Mouse (Mus musculus): ENCODE measurements around the gene 6330403K07Rik. TPM values are rescaled to one million over a fixed set of nuclear protein-coding genes. Genes with fewer than 3 reads are reported as not detected.
A peak's percentile ranks its signal among the peaks of the same experiment; 100 is the strongest.

6330403K07Rik gene
- total RNA-seq (2021) = 100 to 1,000 TPM; 131 to 145 TPM
- long read RNA-seq, experiment 1, transcript 6330403K07Rik-201 (2 exons, 1,494 nt) = major isoform, 70 of 74 reads
- long read RNA-seq, experiment 1, partial matches to known transcripts = 0 of 74 reads
- long read RNA-seq, experiment 1, other reads (novel, unspliced or antisense) = 4 of 74 reads
- long read RNA-seq, experiment 2, transcript 6330403K07Rik-201 (2 exons, 1,494 nt) = major isoform, 138 of 143 reads
- long read RNA-seq, experiment 2, partial matches to known transcripts = 4 of 143 reads
- long read RNA-seq, experiment 2, other reads (novel, unspliced or antisense) = 1 of 143 reads

DNA sequence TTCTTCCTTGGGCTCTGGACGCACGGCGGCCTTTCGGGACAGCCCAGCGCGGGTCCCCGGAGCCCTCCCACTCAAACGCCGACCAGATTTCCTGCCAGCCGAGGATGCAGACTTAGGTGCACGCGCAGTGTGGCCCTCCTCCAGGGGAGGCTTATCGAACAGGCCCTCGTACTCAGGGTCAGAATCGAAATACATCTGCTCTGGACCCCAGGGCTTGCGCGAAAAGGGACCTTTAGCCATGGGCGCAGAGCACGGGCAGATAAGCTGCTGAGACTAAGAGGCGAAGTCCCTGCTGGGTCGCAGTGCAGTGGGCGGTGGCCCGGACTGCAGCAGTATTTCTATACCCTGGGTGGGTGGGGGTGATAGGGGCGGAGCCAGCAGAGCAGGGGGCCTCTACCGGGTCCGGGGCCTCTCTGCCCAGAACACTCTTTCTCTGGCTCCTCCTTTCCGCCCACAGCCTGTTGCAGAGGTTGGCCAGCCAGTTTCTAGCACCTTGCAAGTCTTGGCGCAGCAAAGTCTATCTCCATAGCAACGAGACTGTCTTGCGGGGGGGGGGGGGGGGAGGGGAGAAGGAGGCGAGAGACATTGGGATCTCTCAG lies at the start of gene 6330403K07Rik:
Gene 6330403K07Rik (minus strand): TSS at position 351 of the 599 bp plus-strand sequence.
- peak in 1 of 2 experiments; percentile 62 for DNase-seq (ENCODE audit: low spot score in 2 of 2)

DNA sequence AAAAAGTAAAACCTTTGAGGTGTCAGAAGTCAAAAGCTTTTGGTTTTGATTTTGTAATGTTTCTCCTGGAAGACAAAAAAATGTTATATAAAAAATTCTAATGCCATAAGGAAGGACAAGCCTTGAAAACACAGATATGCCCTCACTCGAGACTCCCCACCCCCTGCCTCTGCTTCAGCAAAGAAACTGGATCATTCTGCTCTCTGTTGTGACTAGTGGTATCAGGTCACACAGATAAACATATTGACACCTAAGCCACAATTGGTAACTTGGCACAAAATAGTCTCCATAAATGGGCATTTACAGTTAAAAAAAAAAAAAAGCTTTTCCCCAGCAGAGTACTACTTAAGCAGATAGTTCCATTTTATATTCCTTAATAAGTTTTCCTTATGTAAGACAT lies 43.0 kb upstream of the 6330403K07Rik start:
- no peak for DNase-seq (ENCODE audit: low spot score in 2 of 2)

DNA sequence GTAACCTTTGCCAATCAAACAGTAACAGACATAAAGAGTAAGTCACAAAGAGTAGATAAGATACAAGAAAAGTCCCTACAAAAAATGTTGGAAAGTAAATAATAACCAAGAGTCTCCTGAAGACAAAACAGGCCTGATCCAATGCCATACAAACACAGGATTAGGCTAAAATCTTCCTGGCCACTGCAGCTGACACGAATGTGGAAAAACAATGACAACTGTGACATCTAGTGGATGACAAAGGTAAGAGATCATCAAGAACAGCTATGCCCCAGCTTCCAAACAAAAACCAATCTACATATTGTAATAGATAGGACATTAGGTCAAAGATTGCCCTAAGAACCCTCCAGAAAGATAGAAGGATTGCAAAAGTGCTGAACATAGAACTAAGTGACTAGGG lies 19.2 kb upstream of the 6330403K07Rik start:
- DNase-seq (ENCODE audit: low spot score in 2 of 2) = peak in 1 of 2 experiments; percentile 66

DNA sequence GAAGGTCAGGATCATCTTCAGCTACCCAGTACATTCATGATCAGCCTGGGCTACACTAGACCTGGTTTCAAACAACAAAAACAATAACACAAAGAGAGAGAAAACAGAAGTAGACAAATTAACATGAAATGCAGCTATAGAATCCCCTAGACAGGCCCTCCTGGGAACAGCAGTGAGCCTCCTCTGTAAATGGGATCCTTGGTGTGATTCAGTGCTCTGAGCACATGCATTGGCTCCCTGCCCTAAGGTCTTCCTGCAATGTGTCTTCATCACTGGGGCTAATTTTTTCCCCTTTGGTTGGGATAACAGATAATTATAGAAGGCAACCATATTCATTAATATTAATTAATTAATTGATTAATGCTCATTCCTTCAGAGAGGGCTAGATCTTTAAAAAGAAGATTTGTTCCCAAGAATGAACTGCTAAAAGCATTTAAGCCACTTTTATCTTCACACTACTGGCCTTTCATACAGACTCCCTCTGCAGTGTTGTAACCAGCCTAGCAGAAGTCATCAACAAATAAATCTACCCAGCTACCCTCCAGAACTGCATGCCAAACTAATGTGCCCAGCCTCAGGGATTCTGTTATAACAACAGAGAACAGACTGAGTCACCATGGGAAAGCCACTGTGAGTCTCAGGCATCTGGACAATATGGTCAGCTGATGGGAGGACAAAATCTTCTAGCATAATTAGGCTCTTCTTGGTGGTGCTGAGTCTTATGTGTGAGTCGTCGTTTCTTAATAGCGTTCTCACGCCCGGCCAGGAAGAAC lies 6.4 kb upstream of the 6330403K07Rik start:
- no peak for DNase-seq (ENCODE audit: low spot score in 2 of 2)

DNA sequence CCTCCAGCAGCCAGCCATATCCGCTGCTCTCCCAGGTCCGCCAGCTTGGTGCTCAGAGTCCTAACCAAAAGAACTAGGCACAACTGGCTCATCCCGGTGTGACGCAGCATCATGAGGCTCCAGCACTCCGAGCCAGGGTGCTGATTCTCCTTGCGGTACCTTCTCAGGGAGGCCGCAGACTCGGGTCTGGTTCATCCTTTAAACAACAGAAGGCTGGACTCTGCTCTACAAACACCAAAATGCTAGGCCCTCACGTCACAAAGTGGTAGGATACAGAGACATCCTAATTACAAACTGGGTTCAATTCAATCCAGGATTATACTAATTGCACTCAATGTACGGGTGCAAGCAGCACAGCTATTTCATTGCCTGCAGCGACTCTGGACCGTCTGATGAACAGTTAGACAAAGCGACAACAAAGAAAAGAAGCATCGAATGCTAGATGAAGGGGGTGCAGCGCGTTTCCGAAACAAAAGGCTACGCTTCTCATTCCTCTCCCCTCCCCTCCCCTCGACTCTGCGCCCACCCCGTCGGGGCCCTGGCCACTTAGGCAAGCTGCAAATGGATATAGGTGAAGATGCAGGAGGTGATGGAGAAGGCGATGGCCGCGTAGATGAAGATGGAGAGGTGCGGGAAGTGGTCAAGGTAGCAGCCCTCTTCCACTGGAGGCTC lies 686 bp downstream of the 6330403K07Rik start:
- DNase-seq (ENCODE audit: low spot score in 2 of 2) = peak; percentile 37 to 51

DNA sequence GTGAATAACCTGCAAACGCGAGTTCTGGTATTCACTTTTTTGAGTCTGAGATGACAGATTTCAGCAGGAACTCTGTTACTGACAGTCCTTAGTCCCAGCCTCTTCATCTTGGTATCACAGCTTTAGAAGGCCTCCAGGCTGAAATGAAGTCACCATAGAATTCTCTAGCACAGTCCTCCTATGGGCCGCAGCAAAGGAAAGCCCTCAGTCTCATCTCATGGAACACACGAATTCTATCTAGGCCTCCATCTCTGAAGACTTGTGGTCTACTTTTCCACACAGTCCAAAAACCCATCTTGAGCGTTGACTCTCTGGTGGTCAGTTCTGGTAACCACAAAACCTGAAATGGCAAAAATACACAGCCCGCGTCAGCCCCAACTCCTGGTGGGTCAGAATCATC lies 1.2 kb downstream of the 6330403K07Rik start:
- DNase-seq (ENCODE audit: low spot score in 2 of 2) = no peak

DNA sequence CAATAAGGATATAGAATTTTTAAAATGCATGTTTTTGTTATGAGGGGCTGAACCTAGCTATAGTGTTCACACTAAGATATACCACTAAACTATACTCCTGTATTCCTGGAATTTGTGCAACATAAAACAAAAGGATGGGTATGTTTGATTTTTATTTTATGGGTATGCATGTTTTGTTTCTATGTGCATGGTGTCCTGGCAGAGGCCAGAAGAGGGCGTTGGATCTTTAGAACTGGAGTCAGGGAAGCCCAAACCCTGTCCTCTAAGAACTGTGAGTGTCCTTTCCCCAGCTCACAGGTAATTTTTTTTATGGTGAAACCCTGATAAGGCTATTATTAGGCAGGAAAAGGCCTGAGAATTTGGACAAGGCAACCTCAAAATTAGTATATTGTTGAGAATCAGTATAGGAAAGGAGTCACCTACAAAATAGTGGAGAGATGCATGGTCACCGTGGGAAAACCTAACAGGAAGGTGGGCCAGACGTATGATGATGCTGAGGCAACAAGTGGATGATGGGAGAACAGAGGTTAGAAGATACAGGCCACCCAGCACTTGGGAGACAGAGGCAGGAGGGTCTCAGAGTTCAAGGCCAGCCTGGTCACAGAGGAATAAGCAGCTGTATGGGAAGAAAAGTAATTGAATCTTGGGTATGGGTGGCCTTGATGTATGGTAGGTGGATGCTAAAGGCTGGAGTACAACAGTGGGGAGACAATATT lies 3.8 kb downstream of the 6330403K07Rik start:
- no peak for DNase-seq (ENCODE audit: low spot score in 2 of 2)

DNA sequence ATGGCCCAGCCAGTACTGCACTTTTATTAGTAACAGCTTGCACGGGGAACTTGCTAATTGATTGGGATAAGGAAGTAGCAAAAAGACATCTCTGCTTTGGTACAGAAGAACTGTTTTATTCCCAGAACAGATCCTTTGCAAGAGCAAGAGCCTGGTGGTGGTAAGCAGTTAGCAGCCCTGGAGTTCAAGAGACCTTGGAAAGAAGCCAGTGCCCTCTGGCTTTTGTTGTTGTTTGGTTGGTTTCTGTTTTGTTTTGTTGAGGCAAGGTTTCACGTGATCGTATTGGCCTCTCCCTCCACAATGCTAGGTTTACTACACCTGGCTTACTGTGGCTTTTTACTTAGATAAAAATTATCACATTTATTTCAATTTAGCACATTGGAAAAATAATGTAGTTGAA lies 5.0 kb downstream of the 6330403K07Rik start:
- DNase-seq (ENCODE audit: low spot score in 2 of 2) = no peak

DNA sequence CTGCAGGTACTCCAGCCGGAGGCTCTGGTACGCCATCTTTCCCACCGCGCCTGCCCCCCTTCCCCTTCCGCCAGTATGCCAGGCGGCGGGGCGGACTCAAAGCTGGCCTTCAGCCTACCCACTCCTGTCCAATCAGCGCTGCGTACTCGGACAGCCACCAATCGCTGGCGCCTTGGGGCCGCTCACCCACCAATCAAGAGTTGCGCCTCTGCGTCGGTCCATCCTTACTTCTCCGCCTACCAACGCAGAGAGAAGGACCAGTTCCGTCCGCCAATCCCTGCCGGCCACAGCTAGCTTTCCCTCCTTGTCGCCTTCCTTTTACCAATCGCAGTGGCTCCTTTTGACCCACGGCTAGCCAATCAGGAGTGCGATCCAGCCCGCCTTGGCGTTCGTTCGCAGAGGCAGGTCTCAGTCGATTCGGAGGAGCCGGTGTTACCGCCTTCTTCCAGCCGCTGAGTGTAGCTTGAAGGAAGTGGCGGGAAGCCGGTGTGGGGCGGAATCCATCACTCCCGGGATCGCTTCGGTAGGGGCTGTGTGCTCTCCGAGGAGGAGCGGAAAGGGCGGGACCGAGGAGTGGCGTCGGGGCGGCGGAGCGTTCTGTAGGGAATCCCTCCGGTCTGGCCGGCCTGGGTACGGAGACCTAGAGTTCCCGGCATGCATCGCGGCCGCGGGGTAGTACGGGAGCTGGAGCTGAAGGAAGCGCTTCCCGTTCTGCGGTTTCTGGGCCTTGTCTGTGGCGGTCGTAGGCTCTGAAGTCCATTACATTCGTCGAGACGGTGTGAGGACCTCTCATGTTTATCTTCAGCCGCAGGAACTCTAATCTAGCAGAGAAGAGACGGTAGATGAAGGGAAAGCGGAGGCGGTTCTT lies 13.9 kb downstream of the 6330403K07Rik start, which contains the start of the genes Mis12 and Derl2:
Gene Mis12 (plus strand): TSS at position 411 of the 868 bp plus-strand sequence.
Gene Derl2 (minus strand): TSS at position 641 of the 868 bp plus-strand sequence.
- peak; percentile 99 for DNase-seq (ENCODE audit: low spot score in 2 of 2)

DNA sequence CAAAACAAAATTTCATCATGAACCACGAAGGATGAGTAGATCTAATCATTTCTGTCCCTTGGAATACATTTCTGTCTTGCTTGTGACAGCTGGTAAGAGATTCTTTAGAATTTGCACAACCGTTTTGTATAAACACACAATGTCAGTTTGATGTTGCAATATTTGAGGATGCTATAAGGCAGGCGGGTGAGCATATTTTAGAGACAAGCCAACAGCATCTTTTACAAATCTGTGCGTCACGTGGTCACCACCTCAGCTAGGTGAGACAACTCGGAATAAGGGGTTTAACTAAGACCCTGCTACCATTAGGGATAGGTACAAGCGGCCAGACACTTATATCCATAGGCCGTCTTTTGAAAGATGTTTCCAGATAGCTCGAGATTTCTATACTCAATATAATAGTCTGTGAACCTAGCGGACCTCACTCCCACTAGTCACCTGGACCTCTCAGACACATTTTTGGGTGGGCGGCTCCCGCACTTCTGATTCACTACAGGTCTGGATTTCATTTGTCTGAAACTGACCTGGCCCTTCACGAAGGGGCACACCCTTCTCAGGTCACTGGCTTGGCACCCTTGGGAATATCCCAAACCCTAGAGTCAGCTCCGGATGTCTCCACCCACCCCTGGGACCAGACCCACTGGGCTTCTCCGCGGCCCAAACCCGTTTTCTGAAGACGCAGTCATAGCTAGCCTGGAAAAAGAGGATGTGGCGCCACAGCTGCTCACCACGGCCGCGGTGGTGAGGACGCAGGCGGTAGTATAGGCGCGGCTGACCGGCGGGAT lies 14.7 kb downstream of the 6330403K07Rik start:
- no peak for DNase-seq (ENCODE audit: low spot score in 2 of 2)

DNA sequence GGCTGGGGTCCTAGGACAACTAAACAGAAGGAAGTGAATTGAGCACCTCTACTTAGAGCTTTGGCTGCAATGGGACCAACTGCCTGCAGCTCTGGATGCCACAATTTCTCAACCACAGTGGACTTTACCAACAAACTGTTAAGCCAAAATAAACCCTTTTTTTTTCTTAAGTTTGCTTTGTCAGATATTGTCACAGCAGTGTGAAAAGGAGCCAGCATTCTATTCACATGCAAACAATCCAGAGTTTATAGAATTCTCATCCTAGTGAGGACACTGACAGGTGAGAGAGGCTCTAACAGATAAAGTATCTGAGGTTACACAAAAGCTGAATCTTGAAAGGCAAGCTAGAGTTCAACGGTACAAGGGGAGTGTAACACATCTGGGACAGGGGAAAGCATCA lies 16.3 kb downstream of the 6330403K07Rik start:
- no peak for DNase-seq (ENCODE audit: low spot score in 2 of 2)

DNA sequence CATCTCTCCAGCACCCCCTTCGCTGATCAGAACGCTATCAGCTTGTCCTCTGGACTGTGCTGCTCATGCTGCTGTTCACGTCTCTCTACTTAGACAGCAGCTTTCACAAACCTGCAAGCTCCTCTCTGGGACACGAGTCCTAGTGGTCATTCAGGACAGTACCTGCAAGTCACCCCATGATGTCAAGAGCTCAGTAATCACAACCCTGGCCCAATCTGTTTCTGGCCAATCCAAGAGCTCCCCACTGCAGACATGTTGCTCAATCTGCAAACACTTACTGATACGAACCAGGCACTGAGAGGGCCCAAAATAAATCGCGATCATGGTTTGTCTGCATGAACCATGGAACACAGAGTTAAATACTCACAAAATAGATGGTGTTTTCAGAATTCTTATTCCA lies 20.6 kb downstream of the 6330403K07Rik start:
- DNase-seq (ENCODE audit: low spot score in 2 of 2) = no peak

DNA sequence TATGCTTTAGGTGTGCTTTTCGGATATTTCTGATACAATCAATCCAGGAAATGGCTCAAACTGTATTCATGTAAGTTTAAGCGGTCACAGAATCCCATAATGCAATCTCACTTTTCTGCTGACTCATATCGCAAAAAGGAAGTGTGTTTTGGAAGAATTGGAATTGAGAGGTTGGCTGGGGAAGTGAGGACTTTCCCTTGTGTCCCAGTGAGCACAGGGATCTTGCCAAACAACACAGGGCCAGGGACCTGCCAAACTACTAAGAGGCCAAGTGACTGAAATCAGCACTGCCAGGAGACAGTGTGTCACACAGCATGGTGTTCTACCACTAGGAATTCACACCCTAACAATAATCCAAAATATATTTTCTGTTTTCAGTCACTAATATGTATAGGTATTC lies 25.0 kb downstream of the 6330403K07Rik start:
- DNase-seq (ENCODE audit: low spot score in 2 of 2) = no peak

DNA sequence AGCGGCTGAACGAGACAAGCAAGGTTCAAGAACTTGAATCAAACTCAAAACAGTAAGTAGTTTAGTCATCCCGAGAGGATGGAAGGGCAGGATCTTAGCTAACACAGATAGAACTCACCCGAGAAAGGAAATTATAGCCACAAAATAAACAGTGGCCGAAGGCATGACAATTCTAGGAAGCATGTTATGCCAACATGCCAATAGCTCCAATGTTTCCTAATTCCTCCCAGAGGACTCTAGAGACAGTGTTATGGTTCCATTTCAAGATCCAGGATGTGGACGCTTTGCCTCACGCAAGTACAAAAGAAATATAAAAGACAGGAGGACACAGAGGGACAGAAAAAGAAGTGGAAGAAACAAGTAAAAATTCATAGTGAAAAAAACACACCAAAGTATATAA lies 25.5 kb downstream of the 6330403K07Rik start:
- no peak for DNase-seq (ENCODE audit: low spot score in 2 of 2)

DNA sequence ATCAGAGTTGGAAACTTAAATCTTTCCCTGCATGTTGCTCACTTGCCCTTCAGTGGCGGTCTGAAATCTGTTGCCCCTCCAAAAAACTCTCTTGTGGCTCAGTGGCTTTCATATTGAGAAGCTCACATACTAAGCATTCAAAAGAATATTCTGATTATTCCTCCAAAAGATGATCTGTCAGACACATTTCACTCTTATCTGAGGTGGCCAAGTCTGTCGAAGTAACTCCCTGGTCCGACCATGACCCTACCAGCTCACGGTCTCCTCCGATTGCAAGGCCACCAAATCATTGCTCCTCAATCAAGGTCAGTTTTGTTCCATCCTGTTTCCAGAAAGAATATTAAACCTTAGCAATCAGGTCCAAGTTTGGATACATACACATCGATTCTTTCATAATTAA lies 26.3 kb downstream of the 6330403K07Rik start:
- no peak for DNase-seq (ENCODE audit: low spot score in 2 of 2)

DNA sequence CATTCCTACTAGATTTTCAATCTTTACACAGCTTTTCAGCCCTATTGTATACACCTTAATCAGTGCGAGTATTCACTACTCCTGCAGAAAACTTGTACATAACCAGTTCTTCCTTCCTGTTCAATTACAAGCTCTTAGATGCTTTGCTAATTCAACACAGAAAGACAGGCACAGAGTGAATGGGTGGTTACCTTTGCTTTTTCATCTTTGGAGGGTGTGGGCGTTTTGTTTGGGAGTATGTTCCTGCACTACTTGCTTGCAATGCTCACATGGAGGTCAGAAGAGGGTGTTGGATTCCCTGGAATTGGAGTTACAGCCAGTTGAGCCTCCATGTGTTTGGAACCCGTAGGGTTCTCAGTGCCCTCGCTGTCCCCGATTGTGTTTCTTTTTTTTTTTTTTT lies 28.3 kb downstream of the 6330403K07Rik start:
- DNase-seq (ENCODE audit: low spot score in 2 of 2) = no peak

DNA sequence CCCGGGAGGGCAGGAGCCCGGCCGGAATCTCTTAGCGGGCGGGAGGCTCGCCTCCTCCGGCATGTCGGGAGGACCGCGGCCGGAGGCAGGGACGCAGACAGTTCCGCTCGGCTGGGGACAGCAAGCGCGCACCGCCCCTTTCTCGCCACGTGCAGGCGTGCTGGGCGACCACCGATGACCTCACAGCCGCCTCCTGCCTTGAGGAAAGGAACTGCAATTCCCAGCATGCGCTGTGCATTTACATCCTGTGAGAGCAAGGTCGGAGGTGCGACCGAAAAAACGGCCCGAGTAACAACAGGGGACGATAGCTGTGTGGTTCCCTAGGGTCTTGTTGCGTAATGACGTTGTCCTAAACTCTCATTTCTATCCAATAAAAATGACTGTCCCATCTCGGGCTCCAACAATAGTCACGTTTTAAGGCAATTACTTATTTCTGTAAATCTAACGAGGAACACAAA lies 29.0 kb downstream of the 6330403K07Rik start, which contains the start of gene Dhx33:
Gene Dhx33 (minus strand): TSS at position 122 of the 458 bp plus-strand sequence.
- DNase-seq (ENCODE audit: low spot score in 2 of 2) = peak; percentile 94 to 98

DNA sequence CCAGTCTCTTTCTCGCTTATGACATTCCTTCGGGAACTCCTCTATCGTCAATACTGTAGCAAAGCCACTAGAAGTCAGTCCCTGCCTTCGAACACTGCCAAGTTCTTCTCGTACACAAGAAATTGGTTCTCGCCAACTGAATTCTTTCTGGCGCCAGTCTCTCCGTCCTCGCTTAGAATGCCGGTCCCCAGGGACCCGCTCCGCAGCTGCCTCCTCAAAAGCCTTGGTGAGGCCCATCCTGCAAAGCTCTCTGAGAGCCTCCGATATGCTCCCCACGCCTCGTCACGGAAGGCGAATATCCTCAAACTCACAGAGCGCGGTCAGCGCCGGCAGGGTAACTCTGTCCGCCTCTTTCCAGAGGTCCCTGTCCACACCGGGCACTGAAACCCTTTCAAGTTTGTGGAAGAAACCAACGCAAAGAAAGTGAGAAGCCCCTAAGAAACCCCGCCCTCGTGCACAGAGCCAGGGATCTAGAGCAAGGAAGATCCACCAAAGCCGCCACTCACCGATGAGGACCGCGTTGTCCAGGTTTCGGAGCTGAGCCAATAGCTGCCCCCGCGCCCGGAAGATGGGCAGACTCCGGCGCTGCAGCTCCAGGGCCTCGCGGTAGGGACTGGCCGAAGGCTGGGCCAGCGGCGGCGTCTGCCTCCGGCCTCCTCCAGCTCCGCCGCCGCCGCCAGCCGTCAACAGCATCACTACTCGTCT lies 29.6 kb downstream of the 6330403K07Rik start:
- no peak for DNase-seq (ENCODE audit: low spot score in 2 of 2)
